ENCODE assay signal across 23 mouse cellular contexts in genomic region chr9:49379962-49380361, GRCm38 (mm10). TPM values are rescaled to one million over a fixed set of nuclear protein-coding genes. Genes with fewer than 3 reads are reported as not detected.
DNase-seq lines count a peak whose midpoint lies in the region; ATAC-seq and TF ChIP-seq lines count a peak whose summit lies in the region.
"Had no signal": no experiment of that assay in that cellular context is flagged by ENCODE, and none has a peak within 500 bp of the region (broad histone marks: within the 10 kb centered on the region; RNA-seq: fewer than 3 reads in every experiment).

No protein-coding gene starts in this region.

- intact Hi-C loops in heart, postnatal 36 days (cut with DNase I) = no loop called here
- intact Hi-C loops in left cerebral cortex, postnatal 4 days (cut with DNase I) = no loop called here

- H3K4me1 ChIP-seq in forebrain, postnatal 0 days (ENCODE audit: insufficient read depth) = 0 out of 2 replicates have a peak, but pooled peaks cover 2% of the 10 kb centered on the region

- H3K9ac ChIP-seq in forebrain, postnatal 0 days = no peak overlapping the region
- H3K9ac ChIP-seq: midbrain, embryonic 13.5 days had no signal

- H3K9me3 ChIP-seq in forebrain, postnatal 0 days (ENCODE audit: low read length) = no peaks in the 10 kb centered on the region
- H3K9me3 ChIP-seq: forebrain, embryonic 10.5 days; hindbrain, embryonic 10.5 days; midbrain, embryonic 13.5 days had no signal

- no peak overlapping the region for H3K27ac ChIP-seq in forebrain, postnatal 0 days (ENCODE audit: low read depth, low read length)
- H3K27ac ChIP-seq: forebrain, embryonic 10.5 days; hindbrain, embryonic 10.5 days; hindbrain, postnatal 0 days; kidney, postnatal 0 days; midbrain, embryonic 13.5 days; stomach, postnatal 0 days had no signal

- 75% methylated on average over 4 of the region's 4 CpGs for WGBS in forebrain, postnatal 0 days

- H3K4me2 ChIP-seq in forebrain, postnatal 0 days (ENCODE audit: low read depth) = no peak overlapping the region
- H3K4me2 ChIP-seq: midbrain, embryonic 13.5 days had no signal

- no peak for ATAC-seq in forebrain, postnatal 0 days
- ATAC-seq: hindbrain, postnatal 0 days; intestine, postnatal 0 days; midbrain, embryonic 13.5 days had no signal

- peak; percentile 61 for DNase-seq in heart, adult 11 months
- no peak for DNase-seq in heart, postnatal 36 days
- DNase-seq in left cerebral cortex, postnatal 4 days = peak; percentile 49
- no peak for DNase-seq in left cerebral cortex, adult 11 months (ENCODE audit: low spot score)
- peak; percentile 18 for DNase-seq in cerebellum, adult 8-10 months
- peak; percentile 17 for DNase-seq in right cerebral cortex, postnatal 4 days
- DNase-seq in forebrain, postnatal 0 days = no peak
- DNase-seq: B cell, adult 2 months; liver; lung, postnatal 10 days had no signal

- H3K4me3 ChIP-seq in forebrain, postnatal 0 days (ENCODE audit: low read depth, low read length) = no peak overlapping the region
- H3K4me3 ChIP-seq: forebrain, embryonic 10.5 days; hindbrain, embryonic 10.5 days; midbrain, embryonic 13.5 days; myocyte had no signal

- TF ChIP-seq CTCF in forebrain, postnatal 0 days (IDR thresholded peaks at IDR 0.05; ENCODE audit: low read depth) = no peak

- no peaks in the 10 kb centered on the region for H3K27me3 ChIP-seq in forebrain, postnatal 0 days (ENCODE audit: insufficient read depth, low read length)
- H3K27me3 ChIP-seq: midbrain, embryonic 13.5 days had no signal

- no peaks in the 10 kb centered on the region for H3K36me3 ChIP-seq in forebrain, postnatal 0 days (ENCODE audit: insufficient read depth)
- H3K36me3 ChIP-seq: forebrain, embryonic 10.5 days; hindbrain, embryonic 10.5 days; midbrain, embryonic 13.5 days had no signal

RNA-seq across cellular contexts. Expression of gene Drd2, which starts 39.5 kb away (rescaled TPM):
- total RNA-seq in heart, postnatal 36 days (2021) = 1 to 10 TPM in 1 of 2 experiments, under 1 TPM in 1; 0.81 to 1.1 TPM
- 1 to 10 TPM; 5.2 to 5.7 TPM for total RNA-seq in left cerebral cortex, postnatal 4 days (2021)
- 7.4 and 10.0 TPM in 2 replicates for total RNA-seq in forebrain, postnatal 0 days (2014; rRNA removed)
- polyA plus RNA-seq in forebrain, postnatal 0 days (2015; fragmentation: Nextera tagmentation; extraction: Ambion mirVana) = 4.9 and 6.3 TPM in 2 replicates
- total RNA-seq: gastrocnemius, adult 8-10 months; megakaryocyte, adult 5-6 weeks had no signal
- polyA plus RNA-seq: intestine, postnatal 0 days; kidney, postnatal 0 days; liver, embryonic 16.5 days; myocyte; stomach, postnatal 0 days had no signal

RNA-seq across cellular contexts. Expression of gene Ankk1, which starts 46.9 kb away (rescaled TPM):
- total RNA-seq in heart, postnatal 36 days (2021) = not detected
- not detected for total RNA-seq in left cerebral cortex, postnatal 4 days (2021)
- total RNA-seq in forebrain, postnatal 0 days (2014; rRNA removed) = not detected in 2 replicates
- polyA plus RNA-seq in forebrain, postnatal 0 days (2015; fragmentation: Nextera tagmentation; extraction: Ambion mirVana) = not detected in 2 replicates
- total RNA-seq: gastrocnemius, adult 8-10 months; layer of hippocampus, postnatal 25 days; left cerebral cortex, postnatal 36 days; megakaryocyte, adult 5-6 weeks had no signal
- polyA plus RNA-seq: forebrain, embryonic 10.5 days; hindbrain, embryonic 10.5 days; hindbrain, postnatal 0 days; intestine, postnatal 0 days; kidney, postnatal 0 days; liver, embryonic 16.5 days; midbrain, embryonic 13.5 days; myocyte had no signal

Comparison
In these comparisons a context has a peak if more than half of its experiments do, and no peak if none do; other contexts are left out.
1. DNase-seq: peak in heart, adult 11 months (single experiment), left cerebral cortex, postnatal 4 days (single experiment), cerebellum, adult 8-10 months (single experiment) and right cerebral cortex, postnatal 4 days (single experiment); none in heart, postnatal 36 days (0 of 2), left cerebral cortex, adult 11 months (single experiment) and forebrain, postnatal 0 days (single experiment).